Mouse (Mus musculus) embryo, embryonic 9.5 days (tissue): ENCODE data around the gene 1810010H24Rik.
"Not testable (repeated sequence)": the region's sequence is repeated elsewhere in the genome, so short reads cannot be mapped to it uniquely, and the experiment has no call there.

Experiments
- DNase-seq: peaks from one replicate; pipeline ENCODE4 v3.0.0-alpha.2; 2017; ENCODE audit errors: extremely low spot score

Gene 1810010H24Rik

GRCm38 (mm10) chr11:107041396-107041795, 15.9 kb downstream of the 1810010H24Rik start:
- DNase-seq, result no peak

DNA sequence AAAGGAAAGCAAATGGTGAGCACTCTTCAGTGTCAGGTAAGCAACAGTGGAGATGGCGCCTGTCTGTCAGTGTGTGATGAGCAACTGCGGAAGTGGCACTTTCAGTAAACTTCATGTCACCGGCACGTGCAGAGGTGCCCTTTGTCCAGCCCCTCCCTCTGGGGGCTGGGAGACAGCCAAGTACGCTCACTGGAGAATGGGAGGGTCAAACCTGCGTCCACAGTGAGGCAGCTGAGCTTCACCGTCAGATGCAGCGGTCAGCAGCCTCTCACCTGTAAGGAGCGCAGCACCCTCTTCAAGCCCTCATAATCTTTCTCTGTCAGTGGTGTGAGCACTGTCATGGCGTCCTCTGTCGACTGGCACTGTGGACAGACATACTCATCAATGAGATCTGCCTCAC, 17.9 kb downstream of the 1810010H24Rik start:
- no peak for DNase-seq

GRCm38 (mm10) chr11:107044321-107044720, 18.8 kb downstream of the 1810010H24Rik start:
- DNase-seq, result no peak

GRCm38 (mm10) chr11:107045546-107045945, 20.1 kb downstream of the 1810010H24Rik start:
- no peak for DNase-seq

- DNase-seq, result no peak
Observed at GRCm38 (mm10) chr11:107046766-107047620, 21.5 kb downstream of the 1810010H24Rik start.

DNA sequence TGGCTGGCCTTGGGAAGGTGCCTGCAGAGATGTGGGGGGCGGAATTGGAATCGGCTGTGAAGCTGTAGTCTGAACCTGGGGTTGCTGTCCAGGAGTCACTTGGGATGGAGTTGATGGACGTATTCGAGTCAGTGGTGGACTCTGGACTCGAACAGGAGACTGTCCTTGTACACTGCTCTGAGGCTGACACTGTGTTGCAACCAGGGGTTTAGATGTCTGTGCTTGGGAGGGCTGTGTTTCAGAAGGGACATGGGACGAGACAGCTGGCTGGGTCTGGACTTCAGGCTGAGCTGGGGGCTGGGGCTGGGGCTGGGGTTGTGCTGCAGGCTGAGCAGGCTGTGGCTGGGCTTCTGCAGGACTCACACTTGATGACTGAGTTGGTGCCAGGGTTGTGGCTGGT, 29.4 kb downstream of the 1810010H24Rik start:
- no peak for DNase-seq

DNA sequence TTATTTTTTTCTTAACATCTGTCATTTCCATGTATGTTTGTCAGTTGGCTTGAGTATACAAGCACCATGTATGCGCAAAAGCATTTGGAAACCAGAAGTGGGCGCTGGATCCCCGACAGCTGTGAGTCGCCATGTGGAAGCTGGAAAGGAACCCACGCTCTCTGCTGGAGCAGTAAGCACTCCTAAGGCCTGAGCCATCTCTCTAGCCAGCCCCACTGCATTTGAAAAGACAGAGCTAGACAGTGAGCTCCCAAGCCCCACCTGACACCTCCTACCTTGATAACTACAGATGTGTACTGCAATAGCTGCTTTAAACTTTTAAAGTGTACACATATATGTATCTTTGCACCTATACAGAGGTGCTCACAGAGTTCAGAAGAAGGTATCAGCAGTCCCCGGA, 31.9 kb downstream of the 1810010H24Rik start:
- DNase-seq, result no peak

DNA sequence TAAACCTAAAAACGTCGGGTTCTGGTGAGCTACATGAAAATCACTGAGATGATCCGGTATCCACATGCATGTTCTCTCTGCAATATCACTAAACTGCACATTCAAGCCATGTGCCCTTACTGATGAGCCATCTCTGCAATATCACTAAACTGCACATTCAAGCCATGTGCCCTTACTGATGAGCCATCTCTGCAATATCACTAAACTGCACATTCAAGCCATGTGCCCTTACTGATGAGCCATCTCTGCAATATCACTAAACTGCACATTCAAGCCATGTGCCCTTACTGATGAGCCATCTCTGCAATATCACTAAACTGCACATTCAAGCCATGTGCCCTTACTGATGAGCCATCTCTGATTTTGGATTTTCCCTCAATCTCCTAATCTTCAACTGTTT, 34.2 kb downstream of the 1810010H24Rik start:
- DNase-seq, result not testable (repeated sequence)

- no peak for DNase-seq
Observed at GRCm38 (mm10) chr11:107060941-107061340, 35.5 kb downstream of the 1810010H24Rik start.

DNA sequence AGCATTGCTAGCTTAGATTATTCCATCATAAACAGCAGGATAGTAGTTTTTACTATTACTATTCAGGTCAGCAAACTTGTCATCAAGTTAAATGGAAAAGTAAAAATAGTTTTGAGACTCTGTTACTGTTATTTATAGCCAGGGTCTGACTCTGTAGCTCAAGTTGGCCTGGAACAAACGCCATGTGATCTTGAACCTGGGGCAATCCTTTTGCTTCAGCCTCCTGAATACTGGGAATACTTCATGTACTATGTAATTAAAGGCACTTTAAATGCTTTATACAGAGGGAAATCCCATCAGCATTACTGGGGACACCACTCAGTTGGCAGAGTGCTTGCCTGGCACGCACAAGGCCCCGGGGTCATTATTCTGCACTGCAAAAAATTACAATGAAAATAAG, 37.6 kb downstream of the 1810010H24Rik start:
- DNase-seq, result no peak

DNA sequence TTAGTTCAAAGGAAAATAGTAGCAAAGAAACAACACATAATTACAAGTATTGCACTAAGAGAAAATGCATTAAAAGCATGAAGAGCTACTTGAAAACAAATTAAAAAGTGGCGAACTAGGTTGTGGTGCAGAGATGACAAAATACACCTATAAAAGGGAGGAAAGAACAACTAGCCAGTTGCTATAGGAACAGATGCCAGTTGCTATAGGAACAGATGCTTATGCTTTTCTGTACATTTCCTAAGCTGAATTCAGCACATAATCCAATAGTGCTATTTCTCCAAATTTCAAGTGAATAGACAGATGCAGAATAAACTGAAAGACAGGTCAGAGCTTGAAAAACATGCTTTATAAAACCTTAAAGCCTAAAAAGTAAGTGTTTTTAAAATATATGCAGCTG, 39.1 kb downstream of the 1810010H24Rik start:
- DNase-seq, result no peak

GRCm38 (mm10) chr11:107065216-107065785, 39.8 kb downstream of the 1810010H24Rik start:
- no peak for DNase-seq
